Mouse (Mus musculus): ENCODE results near the gene Rhou. TPM values are rescaled to one million over a fixed set of nuclear protein-coding genes. Genes with fewer than 3 reads are reported as not detected.

Gene Rhou
- polyA plus RNA-seq, 1 experiment from 2014 or later: 15.7 TPM

Other genes starting within 250 kb of the Rhou start
- 0.20 TPM in 1 of 2 replicates, not detected in the other for gene Mc1r, start 246.8 kb upstream of the Rhou start, polyA plus RNA-seq (2014; fragmentation: Nextera tagmentation; extraction: Ambion mirVana)
- 872 and 1,012 TPM in 2 replicates for gene Tubb3, start 242.5 kb upstream of the Rhou start, polyA plus RNA-seq (2014; fragmentation: Nextera tagmentation; extraction: Ambion mirVana)
- 36.5 and 41.7 TPM in 2 replicates for gene Def8, start 230.4 kb upstream of the Rhou start, polyA plus RNA-seq (2014; fragmentation: Nextera tagmentation; extraction: Ambion mirVana)
- 32.4 and 41.4 TPM in 2 replicates for gene Afg3l1, start 176.0 kb upstream of the Rhou start, polyA plus RNA-seq (2014; fragmentation: Nextera tagmentation; extraction: Ambion mirVana)
- gene Dbndd1, start 138.5 kb upstream of the Rhou start, polyA plus RNA-seq (2014; fragmentation: Nextera tagmentation; extraction: Ambion mirVana): 38.6 and 46.3 TPM in 2 replicates
- 39.0 and 45.5 TPM in 2 replicates for gene Gas8, start 135.1 kb upstream of the Rhou start, polyA plus RNA-seq (2014; fragmentation: Nextera tagmentation; extraction: Ambion mirVana)
- gene Rab4a, start 152.1 kb downstream of the Rhou start, polyA plus RNA-seq (2014; fragmentation: Nextera tagmentation; extraction: Ambion mirVana): 66.1 and 71.4 TPM in 2 replicates
- gene Ccsap, start 206.3 kb downstream of the Rhou start, polyA plus RNA-seq (2014; fragmentation: Nextera tagmentation; extraction: Ambion mirVana): 6.3 and 6.7 TPM in 2 replicates
- 90.2 and 95.2 TPM in 2 replicates for gene Acta1, start 240.8 kb downstream of the Rhou start, polyA plus RNA-seq (2014; fragmentation: Nextera tagmentation; extraction: Ambion mirVana)